Comparison of ENCODE assay signal across 13 mouse cellular contexts in genomic region chr14:61235846-61236474, GRCm38 (mm10). TPM values are rescaled to one million over a fixed set of nuclear protein-coding genes. Genes with fewer than 3 reads are reported as not detected.
DNase-seq lines count a peak whose midpoint lies in the region; ATAC-seq and TF ChIP-seq lines count a peak whose summit lies in the region.
"Had no signal": no experiment of that assay in that cellular context is flagged by ENCODE, and none has a peak within 500 bp of the region (broad histone marks: within the 10 kb centered on the region; RNA-seq: fewer than 3 reads in every experiment).

No protein-coding gene starts in this region.

- no peak overlapping the region for H3K27ac ChIP-seq in hindbrain, postnatal 0 days
- no peak overlapping the region for H3K27ac ChIP-seq in hindbrain, embryonic 16.5 days (ENCODE audit: low read depth, low read length)
- H3K27ac ChIP-seq in heart, embryonic 16.5 days (ENCODE audit: low read length), result peak overlapping the region; percentile 86
- H3K27ac ChIP-seq in midbrain, postnatal 0 days (ENCODE audit: low read depth, low read length), result no peak overlapping the region
- H3K27ac ChIP-seq: liver, embryonic 15.5 days had no signal

- H3K9me3 ChIP-seq in hindbrain, postnatal 0 days (ENCODE audit: low read length), result no peaks in the 10 kb centered on the region
- no peaks in the 10 kb centered on the region for H3K9me3 ChIP-seq in hindbrain, embryonic 16.5 days (ENCODE audit: control insufficient read depth, low read length)
- H3K9me3 ChIP-seq in heart, embryonic 16.5 days (replicated peaks; ENCODE audit: control insufficient read depth, low read length), result no peaks in the 10 kb centered on the region
- no peaks in the 10 kb centered on the region for H3K9me3 ChIP-seq in midbrain, postnatal 0 days (ENCODE audit: low read length)
- H3K9me3 ChIP-seq: liver, embryonic 15.5 days had no signal

- WGBS in hindbrain, postnatal 0 days, result 57% methylated on average over 5 of the region's 5 CpGs
- WGBS in hindbrain, embryonic 16.5 days, result 53% methylated on average over 5 of the region's 5 CpGs
- WGBS in heart, embryonic 16.5 days, result 23% methylated on average over 5 of the region's 5 CpGs
- WGBS in midbrain, postnatal 0 days, result 53% methylated on average over 5 of the region's 5 CpGs

- H3K4me3 ChIP-seq in hindbrain, postnatal 0 days (ENCODE audit: low read length), result no peak overlapping the region
- no peak overlapping the region for H3K4me3 ChIP-seq in hindbrain, embryonic 16.5 days (ENCODE audit: low read length)
- H3K4me3 ChIP-seq in heart, embryonic 16.5 days (ENCODE audit: low read length), result no peak overlapping the region
- H3K4me3 ChIP-seq in midbrain, postnatal 0 days (ENCODE audit: low read depth, low read length), result no peak overlapping the region
- H3K4me3 ChIP-seq: liver, embryonic 15.5 days had no signal

- H3K4me1 ChIP-seq in hindbrain, postnatal 0 days (ENCODE audit: insufficient read depth, low read length), result no peaks in the 10 kb centered on the region
- peaks cover 2% of the 10 kb centered on the region for H3K4me1 ChIP-seq in hindbrain, embryonic 16.5 days (ENCODE audit: control insufficient read depth, insufficient read depth, low read depth, low read length)
- H3K4me1 ChIP-seq in heart, embryonic 16.5 days (ENCODE audit: control insufficient read depth, insufficient read depth, low read length), result peaks cover 14% of the 10 kb centered on the region
- H3K4me1 ChIP-seq in midbrain, postnatal 0 days (ENCODE audit: insufficient read depth, low read length), result no peaks in the 10 kb centered on the region

- no peak for TF ChIP-seq CTCF in hindbrain, postnatal 0 days (IDR thresholded peaks at IDR 0.05; ENCODE audit: low read depth)
- TF ChIP-seq CTCF in midbrain, postnatal 0 days (IDR thresholded peaks at IDR 0.05), result no peak

- H3K4me2 ChIP-seq in hindbrain, postnatal 0 days (ENCODE audit: low read depth, low read length), result no peak overlapping the region
- H3K4me2 ChIP-seq in hindbrain, embryonic 16.5 days (ENCODE audit: low read length), result no peak overlapping the region
- no peak overlapping the region for H3K4me2 ChIP-seq in heart, embryonic 16.5 days (ENCODE audit: low read depth, low read length)
- no peak overlapping the region for H3K4me2 ChIP-seq in midbrain, postnatal 0 days (ENCODE audit: low read depth, low read length, poor library complexity, severe bottlenecking)
- H3K4me2 ChIP-seq: liver, embryonic 15.5 days had no signal

- no peaks in the 10 kb centered on the region for H3K27me3 ChIP-seq in hindbrain, postnatal 0 days (ENCODE audit: insufficient read depth, low read length)
- H3K27me3 ChIP-seq in hindbrain, embryonic 16.5 days (replicated peaks; ENCODE audit: control insufficient read depth, insufficient read depth, low read length), result no peaks in the 10 kb centered on the region
- no peaks in the 10 kb centered on the region for H3K27me3 ChIP-seq in heart, embryonic 16.5 days (ENCODE audit: control insufficient read depth, insufficient read depth, low read length)
- no peaks in the 10 kb centered on the region for H3K27me3 ChIP-seq in midbrain, postnatal 0 days (ENCODE audit: insufficient read depth, low read length)
- H3K27me3 ChIP-seq: liver, embryonic 15.5 days had no signal

- H3K9ac ChIP-seq in hindbrain, postnatal 0 days (replicated peaks; ENCODE audit: low read length), result no peak overlapping the region
- no peak overlapping the region for H3K9ac ChIP-seq in hindbrain, embryonic 16.5 days (ENCODE audit: low read depth, low read length)
- no peak overlapping the region for H3K9ac ChIP-seq in heart, embryonic 16.5 days (ENCODE audit: low read length)
- no peak overlapping the region for H3K9ac ChIP-seq in midbrain, postnatal 0 days (replicated peaks; ENCODE audit: low read length, poor library complexity, severe bottlenecking)
- H3K9ac ChIP-seq: liver, embryonic 15.5 days had no signal

- DNase-seq in adrenal gland, adult 18-20 months (ENCODE audit: low spot score in 2 of 2), result peak; percentile 18 to 22
- DNase-seq in adrenal gland, postnatal 4 days (ENCODE audit: low spot score in 2 of 2), result no peak
- peak; percentile 25 for DNase-seq in hindbrain, postnatal 0 days (ENCODE audit: low spot score)
- DNase-seq in adrenal gland, postnatal 10 days, result peak; percentile 54
- DNase-seq in midbrain, postnatal 0 days (ENCODE audit: low spot score), result no peak
- DNase-seq: kidney, postnatal 36 days had no signal

- no peak for ATAC-seq in hindbrain, postnatal 0 days
- ATAC-seq in hindbrain, embryonic 16.5 days, result no peak
- ATAC-seq in heart, embryonic 16.5 days (replicated peaks; ENCODE audit: extremely low read depth, insufficient read depth, low FRiP score), result no peak
- ATAC-seq in granulocyte monocyte progenitor cell, adult 5-6 weeks (replicated peaks; ENCODE audit: poor library complexity, severe bottlenecking), result no peak
- ATAC-seq in midbrain, postnatal 0 days (ENCODE audit: low FRiP score), result no peak

- no peaks in the 10 kb centered on the region for H3K36me3 ChIP-seq in hindbrain, postnatal 0 days (ENCODE audit: insufficient read depth, low read length)
- no peaks in the 10 kb centered on the region for H3K36me3 ChIP-seq in hindbrain, embryonic 16.5 days (ENCODE audit: control insufficient read depth, insufficient read depth, low read length)
- peaks cover 21% of the 10 kb centered on the region; the same call in 1 of the 2 replicates for H3K36me3 ChIP-seq in heart, embryonic 16.5 days (ENCODE audit: control insufficient read depth, insufficient read depth)
- H3K36me3 ChIP-seq in midbrain, postnatal 0 days (ENCODE audit: insufficient read depth, low read length), result no peaks in the 10 kb centered on the region
- H3K36me3 ChIP-seq: liver, embryonic 15.5 days had no signal

RNA-seq across cellular contexts. Expression of gene Sgcg, which starts 22.3 kb away (rescaled TPM):
- 1 to 10 TPM in 1 of 2 experiments, under 1 TPM in 1; 0.86 to 1.3 TPM for total RNA-seq in adrenal gland, adult 18-20 months (2021)
- total RNA-seq in adrenal gland, postnatal 4 days (2021), result 1 to 10 TPM; 2.0 to 4.8 TPM
- 0.52 and 0.72 TPM in 2 replicates for total RNA-seq in hindbrain, postnatal 0 days (2014; rRNA removed)
- 0.49 and 0.76 TPM in 2 replicates for polyA plus RNA-seq in hindbrain, postnatal 0 days (2015; fragmentation: Nextera tagmentation; extraction: Ambion mirVana)
- 0.18 and 0.80 TPM in 2 replicates for polyA plus RNA-seq in hindbrain, embryonic 16.5 days (2015; fragmentation: Nextera tagmentation; extraction: Ambion mirVana)
- total RNA-seq in adrenal gland, postnatal 10 days (2021), result 10 to 100 TPM; 10.2 to 20.1 TPM
- 69.2 and 70.5 TPM in 2 replicates for polyA plus RNA-seq in heart, embryonic 16.5 days (2015; fragmentation: Nextera tagmentation; extraction: Ambion mirVana)
- total RNA-seq in granulocyte monocyte progenitor cell, adult 5-6 weeks (2014; fragmentation: Nextera tagmentation), result not detected in 2 replicates
- not detected in 2 replicates for total RNA-seq in granulocyte monocyte progenitor cell, adult 5-6 weeks (2017)
- total RNA-seq in midbrain, postnatal 0 days (2014; rRNA removed), result 0.11 TPM in 1 of 2 replicates, not detected in the other
- 0.18 and 0.36 TPM in 2 replicates for polyA plus RNA-seq in midbrain, postnatal 0 days (2015; fragmentation: Nextera tagmentation; extraction: Ambion mirVana)
- total RNA-seq: left cerebral cortex, postnatal 25 days; megakaryocyte progenitor cell, adult 5-6 weeks had no signal
- polyA plus RNA-seq: small intestine, adult 2 months had no signal

Comparison
In these comparisons a context has a peak if more than half of its experiments do, and no peak if none do; other contexts are left out.
1. DNase-seq: peak in adrenal gland, adult 18-20 months (2 of 2), hindbrain, postnatal 0 days (single experiment) and adrenal gland, postnatal 10 days (single experiment); none in adrenal gland, postnatal 4 days (0 of 2) and midbrain, postnatal 0 days (single experiment).